Mouse (Mus musculus): ENCODE results near the gene Hecw2. TPM values are rescaled to one million over a fixed set of nuclear protein-coding genes. Genes with fewer than 3 reads are reported as not detected.

Gene Hecw2
- total RNA-seq, 4 experiments from 2014 or later: 10.3 to 12.5 (median 11.9) TPM

- no peak for DNase-seq (ENCODE audit: low spot score)
These were observed 294.6 kb downstream of the Hecw2 start for GRCm38 (mm10) chr1:53900416-53900815.

GRCm38 (mm10) chr1:53894299-53894698 lies 300.7 kb downstream of the Hecw2 start:
- no peak for DNase-seq (ENCODE audit: low spot score)

GRCm38 (mm10) chr1:53890380-53890779 lies 304.6 kb downstream of the Hecw2 start:
- DNase-seq (ENCODE audit: low spot score): peak; percentile 16

GRCm38 (mm10) chr1:53889806-53890205 lies 305.2 kb downstream of the Hecw2 start:
- DNase-seq (ENCODE audit: low spot score): no peak

- peak; percentile 18 for DNase-seq (ENCODE audit: low spot score)
These were observed 312.5 kb downstream of the Hecw2 start for GRCm38 (mm10) chr1:53882480-53882879.

GRCm38 (mm10) chr1:53875919-53876318 lies 319.0 kb downstream of the Hecw2 start:
- peak; percentile 29 for DNase-seq (ENCODE audit: low spot score)

DNA sequence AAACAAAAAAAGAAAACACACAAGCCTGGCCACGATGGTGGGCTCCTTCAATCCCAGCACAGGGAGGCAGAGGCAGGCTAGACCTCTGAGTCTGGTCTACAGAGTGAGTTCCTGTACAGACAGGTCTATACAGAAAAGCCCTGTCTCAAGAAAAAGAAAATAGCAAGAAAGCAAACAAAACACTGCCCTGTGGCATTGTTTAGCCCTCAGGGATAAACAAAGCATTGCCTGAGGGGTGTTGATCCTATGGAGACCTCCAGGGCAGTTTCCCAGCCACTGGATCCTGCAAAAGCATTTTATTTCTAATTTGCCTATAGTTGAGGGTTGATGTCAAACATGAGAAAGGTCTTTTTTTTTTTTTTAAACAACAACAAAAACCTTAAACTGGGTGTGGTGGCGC lies 327.7 kb downstream of the Hecw2 start:
- DNase-seq (ENCODE audit: low spot score): no peak

- no peak for DNase-seq (ENCODE audit: low spot score)
These were observed 328.5 kb downstream of the Hecw2 start for GRCm38 (mm10) chr1:53866374-53866902.

GRCm38 (mm10) chr1:53864046-53864445 lies 330.9 kb downstream of the Hecw2 start:
- DNase-seq (ENCODE audit: low spot score): no peak

DNA sequence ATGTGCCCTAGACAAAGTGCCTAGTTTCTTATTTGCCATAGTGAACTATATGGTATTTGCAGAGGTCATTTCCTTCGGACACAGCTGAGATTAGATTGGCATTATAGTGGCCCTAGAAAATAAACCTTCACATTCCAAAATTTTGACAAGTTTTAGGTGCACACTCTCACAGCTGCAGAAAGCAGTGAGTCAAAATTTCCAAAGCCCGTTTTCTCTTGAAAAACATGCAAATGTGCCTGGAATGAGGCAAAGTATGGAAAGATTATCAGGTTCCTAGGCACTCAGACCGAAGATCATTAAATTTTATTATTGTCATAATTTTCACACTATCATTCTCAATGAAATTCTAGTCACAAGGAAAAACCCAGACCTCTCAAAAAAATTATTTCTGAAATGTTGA lies 334.4 kb downstream of the Hecw2 start:
- DNase-seq (ENCODE audit: low spot score): no peak

GRCm38 (mm10) chr1:53859175-53859574 lies 335.8 kb downstream of the Hecw2 start:
- no peak for DNase-seq (ENCODE audit: low spot score)

DNA sequence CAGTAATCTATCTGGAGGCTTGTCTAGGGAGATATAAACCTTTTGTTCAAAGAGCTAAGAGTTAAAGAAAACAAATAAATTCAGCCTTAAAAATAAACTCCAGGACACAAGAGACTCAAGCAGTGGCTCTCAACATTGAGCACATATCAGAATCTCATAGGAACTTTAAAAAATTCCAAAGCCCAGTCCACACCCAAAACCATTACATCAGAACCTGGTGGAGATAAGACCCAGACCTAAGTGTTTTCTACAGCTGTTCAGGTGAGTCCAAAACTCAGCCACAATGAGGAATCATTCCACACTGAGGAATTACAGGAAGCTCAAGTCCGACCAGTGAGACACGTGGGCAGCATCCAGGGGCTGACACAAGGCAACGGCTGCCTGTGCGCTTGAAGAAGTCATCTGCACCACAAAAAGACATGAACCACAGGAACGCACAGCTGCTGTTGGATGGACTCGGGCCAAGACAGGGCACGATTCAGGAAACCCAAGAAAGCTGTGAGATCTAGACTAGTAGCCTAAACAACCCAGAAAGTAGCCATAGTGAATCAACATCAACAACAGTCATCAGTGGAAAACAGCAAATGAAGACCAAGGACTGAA lies 338.4 kb downstream of the Hecw2 start:
- DNase-seq (ENCODE audit: low spot score): peak; percentile 21

GRCm38 (mm10) chr1:53855732-53856131 lies 339.2 kb downstream of the Hecw2 start:
- peak; percentile 22 for DNase-seq (ENCODE audit: low spot score)

DNA sequence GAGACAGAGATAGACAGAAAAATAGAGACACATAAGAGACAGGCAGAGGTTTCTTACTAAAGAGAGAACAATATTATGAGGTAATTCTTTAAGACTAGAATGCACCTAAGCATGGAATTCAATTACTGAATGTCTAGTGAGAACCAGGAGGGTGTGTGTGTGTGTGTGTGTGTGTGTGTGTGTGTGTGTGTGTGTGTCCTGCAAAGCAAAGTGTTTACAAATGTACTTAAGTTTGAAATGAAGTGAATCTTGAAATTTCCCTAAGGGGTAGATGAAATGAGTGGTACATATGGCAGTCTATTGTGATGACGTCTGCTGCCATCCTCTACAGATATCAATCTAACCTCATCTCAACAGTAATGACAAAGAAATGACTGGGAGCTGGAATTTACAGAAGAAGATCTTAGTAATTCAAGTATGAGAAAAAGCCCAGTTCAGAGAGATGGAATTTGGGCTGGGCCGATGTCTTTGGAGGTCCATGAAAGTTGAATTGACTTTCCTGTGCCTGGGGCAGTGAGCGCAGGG lies 342.8 kb downstream of the Hecw2 start:
- DNase-seq (ENCODE audit: low spot score): no peak

- DNase-seq (ENCODE audit: low spot score): peak; percentile 73
These were observed 343.6 kb downstream of the Hecw2 start for GRCm38 (mm10) chr1:53851334-53851733.

DNA sequence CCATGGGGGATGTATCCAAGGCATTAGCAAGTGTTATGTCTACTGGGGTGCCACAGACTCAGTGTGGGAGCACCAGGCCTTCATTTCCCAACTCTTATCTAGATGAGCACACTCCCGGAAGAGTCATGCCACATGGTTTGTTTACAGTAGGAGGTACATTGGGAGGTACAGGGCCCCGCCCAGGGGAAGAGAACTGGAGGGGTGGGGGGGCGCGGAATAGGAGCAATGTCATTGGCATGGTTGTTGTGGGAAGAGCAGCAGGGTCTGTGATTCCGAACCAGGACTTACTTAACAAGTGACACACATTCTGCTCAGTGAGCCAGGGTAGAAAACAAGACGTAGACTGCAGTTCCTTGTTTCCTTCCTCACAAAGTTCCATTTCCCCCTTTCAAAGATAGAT lies 344.1 kb downstream of the Hecw2 start:
- peak; percentile 46 for DNase-seq (ENCODE audit: low spot score)

- DNase-seq (ENCODE audit: low spot score): no peak
These were observed 348.2 kb downstream of the Hecw2 start for GRCm38 (mm10) chr1:53846665-53847237.

- no peak for DNase-seq (ENCODE audit: low spot score)
These were observed 349.1 kb downstream of the Hecw2 start for GRCm38 (mm10) chr1:53845854-53846253.

DNA sequence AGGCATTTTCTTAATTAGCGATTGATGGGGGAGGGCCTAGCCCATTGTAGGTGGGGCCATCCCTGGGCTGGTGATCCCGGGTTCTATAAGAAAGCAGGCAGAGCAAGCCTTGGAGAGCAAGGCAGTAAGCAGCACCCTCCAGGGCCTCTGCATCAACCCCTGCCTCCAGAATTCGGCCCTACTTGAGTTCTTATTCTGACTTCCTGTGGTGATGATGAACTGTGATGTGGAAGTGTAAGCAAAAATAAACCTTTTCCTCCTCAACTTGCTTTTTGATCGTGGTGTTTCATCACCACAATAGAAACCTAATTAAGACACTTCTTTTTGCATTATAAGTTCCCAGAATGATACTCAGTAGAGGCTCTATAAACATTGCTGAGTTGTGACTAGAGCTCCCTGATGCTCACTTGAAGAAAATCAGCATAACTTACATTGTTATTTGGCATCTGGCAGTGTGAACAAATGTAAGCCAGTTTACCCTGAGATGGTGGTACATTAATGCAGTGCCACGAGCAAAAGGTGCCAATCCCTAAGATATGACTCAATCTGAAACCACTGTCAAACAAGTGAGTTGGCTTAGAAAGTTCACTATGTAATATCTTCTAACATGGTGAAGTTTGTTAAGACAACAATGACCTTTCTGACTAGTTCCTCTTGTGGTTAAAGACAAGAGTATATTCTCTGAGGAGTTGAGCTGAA lies 349.9 kb downstream of the Hecw2 start:
- no peak for DNase-seq (ENCODE audit: low spot score)

- no peak for DNase-seq (ENCODE audit: low spot score)
These were observed 350.6 kb downstream of the Hecw2 start for GRCm38 (mm10) chr1:53844122-53844913.

DNA sequence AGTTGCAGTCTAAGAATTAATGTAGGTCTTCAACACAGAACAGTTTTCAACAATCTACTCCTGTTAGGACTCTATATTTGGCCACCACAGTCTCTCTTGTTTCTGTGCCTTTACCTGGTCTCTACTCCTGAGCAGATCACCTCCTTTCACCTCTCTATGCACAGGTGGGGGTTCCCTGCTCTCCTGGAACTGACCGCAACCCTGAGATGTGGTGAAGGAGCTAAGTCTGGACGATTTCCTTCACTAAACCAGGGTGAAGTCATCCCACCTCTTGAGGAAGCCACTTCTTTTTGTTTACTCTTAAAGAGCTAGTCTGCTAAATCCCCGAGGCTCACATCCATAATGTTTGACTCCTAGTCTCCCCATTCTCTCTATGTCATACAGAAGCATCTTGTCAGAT lies 351.9 kb downstream of the Hecw2 start:
- DNase-seq (ENCODE audit: low spot score): no peak

- DNase-seq (ENCODE audit: low spot score): no peak
These were observed 353.9 kb downstream of the Hecw2 start for GRCm38 (mm10) chr1:53841080-53841479.
